Mouse (Mus musculus): ENCODE results near the gene Atp5g1.

Gene Atp5g1

GRCm38 (mm10) chr11:96071013-96071412 is 4.5 kb downstream of the Atp5g1 start:
- no peak for DNase-seq

- DNase-seq = no peak
Measured at GRCm38 (mm10) chr11:96070353-96070752, 5.1 kb downstream of the Atp5g1 start.

GRCm38 (mm10) chr11:96068231-96068630 is 7.2 kb downstream of the Atp5g1 start:
- DNase-seq = no peak

- DNase-seq = peak; percentile 97
Measured at GRCm38 (mm10) chr11:96065215-96065911, 10.1 kb downstream of the Atp5g1 start, which contains the start of gene Ube2z. Gene Ube2z (minus strand): TSS chr11:96065388.

GRCm38 (mm10) chr11:96064521-96065214 is 10.8 kb downstream of the Atp5g1 start:
- DNase-seq = no peak

GRCm38 (mm10) chr11:96058309-96058708 is 17.2 kb downstream of the Atp5g1 start:
- DNase-seq = no peak

- DNase-seq = no peak
Measured at GRCm38 (mm10) chr11:96050854-96051253, 24.6 kb downstream of the Atp5g1 start.

- no peak for DNase-seq
Measured at GRCm38 (mm10) chr11:96049939-96050338, 25.5 kb downstream of the Atp5g1 start.

- DNase-seq = no peak
Measured at GRCm38 (mm10) chr11:96047469-96048373, 27.7 kb downstream of the Atp5g1 start.

- no peak for DNase-seq
Measured at GRCm38 (mm10) chr11:96046793-96047192, 28.7 kb downstream of the Atp5g1 start.

- DNase-seq = no peak
Measured at GRCm38 (mm10) chr11:96046028-96046427, 29.4 kb downstream of the Atp5g1 start.

GRCm38 (mm10) chr11:96044803-96045567 is 30.5 kb downstream of the Atp5g1 start:
- no peak for DNase-seq

- DNase-seq = no peak
Measured at GRCm38 (mm10) chr11:96038560-96038959, 36.9 kb downstream of the Atp5g1 start.

- no peak for DNase-seq
Measured at GRCm38 (mm10) chr11:96037499-96037898, 38.0 kb downstream of the Atp5g1 start.

GRCm38 (mm10) chr11:96035133-96035532 is 40.3 kb downstream of the Atp5g1 start:
- DNase-seq = peak; percentile 37

GRCm38 (mm10) chr11:96034596-96035052 is 40.8 kb downstream of the Atp5g1 start, which contains the start of gene Snf8:
Gene Snf8 (plus strand): TSS chr11:96034885.
- peak; percentile 92 for DNase-seq

- no peak for DNase-seq
Measured at GRCm38 (mm10) chr11:96034116-96034515, 41.4 kb downstream of the Atp5g1 start.

- DNase-seq = no peak
Measured at GRCm38 (mm10) chr11:96033264-96033663, 42.2 kb downstream of the Atp5g1 start.

- no peak for DNase-seq
Measured at GRCm38 (mm10) chr11:96031701-96032100, 43.8 kb downstream of the Atp5g1 start.

GRCm38 (mm10) chr11:96030571-96030970 is 44.9 kb downstream of the Atp5g1 start:
- no peak for DNase-seq

GRCm38 (mm10) chr11:96028130-96028529 is 47.3 kb downstream of the Atp5g1 start:
- no peak for DNase-seq

GRCm38 (mm10) chr11:96020622-96021021 is 54.8 kb downstream of the Atp5g1 start:
- no peak for DNase-seq
